Mouse (Mus musculus) right cerebral cortex, postnatal 10 days (tissue): Measurements from ENCODE around the gene Dmc1.

ENCODE experiments used
- DNase-seq, 2 experiments: peaks; one replicate each; pipeline ENCODE4 v3.0.0; 2021; ENCODE audit warnings: low spot score in 2 of 2

Dmc1 gene

GRCm38 (mm10) chr15:79604990-79605665 is at the start of gene Dmc1:
Gene Dmc1, minus strand, starts transcription at chr15:79605109.
- peak; percentile 44 to 57 for DNase-seq

GRCm38 (mm10) chr15:79651481-79651880 is 46.6 kb upstream of the Dmc1 start:
- no peak for DNase-seq

GRCm38 (mm10) chr15:79650569-79650968 is 45.7 kb upstream of the Dmc1 start:
- DNase-seq, result peak in 1 of 2 experiments; percentile 56

GRCm38 (mm10) chr15:79648130-79648529 is 43.2 kb upstream of the Dmc1 start:
- DNase-seq, result no peak

- no peak for DNase-seq
Measured at GRCm38 (mm10) chr15:79645483-79645882, 40.6 kb upstream of the Dmc1 start.

GRCm38 (mm10) chr15:79641135-79641817 is 36.4 kb upstream of the Dmc1 start:
- DNase-seq, result no peak

GRCm38 (mm10) chr15:79630471-79630870 is 25.6 kb upstream of the Dmc1 start:
- no peak for DNase-seq

GRCm38 (mm10) chr15:79619770-79620414 is 15.0 kb upstream of the Dmc1 start:
- DNase-seq, result no peak

- DNase-seq, result no peak
Measured at GRCm38 (mm10) chr15:79618456-79618855, 13.5 kb upstream of the Dmc1 start.

GRCm38 (mm10) chr15:79617135-79617534 is 12.2 kb upstream of the Dmc1 start:
- no peak for DNase-seq

- no peak for DNase-seq
Measured at GRCm38 (mm10) chr15:79616729-79617128, 11.8 kb upstream of the Dmc1 start.

GRCm38 (mm10) chr15:79615501-79615900 is 10.6 kb upstream of the Dmc1 start:
- DNase-seq, result no peak

GRCm38 (mm10) chr15:79609226-79609625 is 4.3 kb upstream of the Dmc1 start:
- DNase-seq, result peak in 1 of 2 experiments; percentile 11

- DNase-seq, result peak in 1 of 2 experiments; percentile 25
Measured at GRCm38 (mm10) chr15:79608214-79608613, 3.3 kb upstream of the Dmc1 start.

- DNase-seq, result peak; percentile 40 to 59
Measured at GRCm38 (mm10) chr15:79607757-79608156, 2.8 kb upstream of the Dmc1 start.

GRCm38 (mm10) chr15:79606161-79606560 is 1.3 kb upstream of the Dmc1 start:
- no peak for DNase-seq

- DNase-seq, result no peak
Measured at GRCm38 (mm10) chr15:79600176-79600575, 4.7 kb downstream of the Dmc1 start.

- no peak for DNase-seq
Measured at GRCm38 (mm10) chr15:79598715-79599114, 6.2 kb downstream of the Dmc1 start.

- DNase-seq, result no peak
Measured at GRCm38 (mm10) chr15:79581581-79581980, 23.3 kb downstream of the Dmc1 start.

- DNase-seq, result peak in 1 of 2 experiments; percentile 38
Measured at GRCm38 (mm10) chr15:79577671-79578426, 27.1 kb downstream of the Dmc1 start.

- DNase-seq, result no peak
Measured at GRCm38 (mm10) chr15:79576947-79577346, 28.0 kb downstream of the Dmc1 start.
